Mouse (Mus musculus): ENCODE measurements around the gene Akap13.

Gene Akap13

DNA sequence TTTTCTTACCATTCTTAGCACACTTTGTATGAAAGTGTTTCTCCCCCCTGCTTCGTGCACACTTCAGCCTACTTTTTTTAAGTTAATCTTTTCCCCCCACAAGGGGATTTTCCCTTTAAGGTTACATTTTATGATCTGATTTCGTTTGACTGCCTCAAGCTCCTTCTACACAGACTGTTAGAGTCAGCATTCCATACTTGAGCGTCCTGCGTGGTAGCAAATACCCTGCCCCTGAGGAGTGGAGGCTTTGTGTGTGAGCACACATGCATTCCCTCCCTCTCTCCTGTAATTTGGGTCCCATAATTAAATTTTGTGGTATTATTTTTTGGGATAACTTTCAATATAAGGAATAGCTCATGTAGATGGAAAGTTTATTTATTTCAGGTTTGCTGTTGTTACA lies 103.8 kb downstream of the Akap13 start:
- DNase-seq (ENCODE audit: low spot score): no peak

DNA sequence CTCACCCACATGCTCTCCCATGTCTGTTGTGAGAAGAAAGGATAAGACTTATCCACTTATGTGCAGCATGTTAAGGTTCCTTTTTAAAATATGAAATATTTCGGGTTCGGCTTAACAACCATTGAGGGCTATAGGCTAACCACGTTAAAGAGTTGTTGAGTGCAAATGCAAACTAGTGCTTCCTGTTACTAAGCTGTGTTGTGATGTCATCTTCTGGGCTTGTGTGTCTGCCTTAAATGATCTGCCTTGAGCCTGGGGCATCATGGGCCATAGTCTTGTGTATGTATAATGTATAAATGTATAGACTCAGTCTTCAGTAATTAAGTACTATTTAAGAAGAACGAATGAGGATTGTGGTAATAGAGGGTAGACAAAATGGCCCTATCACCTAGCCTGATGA lies 104.6 kb downstream of the Akap13 start:
- no peak for DNase-seq (ENCODE audit: low spot score)

DNA sequence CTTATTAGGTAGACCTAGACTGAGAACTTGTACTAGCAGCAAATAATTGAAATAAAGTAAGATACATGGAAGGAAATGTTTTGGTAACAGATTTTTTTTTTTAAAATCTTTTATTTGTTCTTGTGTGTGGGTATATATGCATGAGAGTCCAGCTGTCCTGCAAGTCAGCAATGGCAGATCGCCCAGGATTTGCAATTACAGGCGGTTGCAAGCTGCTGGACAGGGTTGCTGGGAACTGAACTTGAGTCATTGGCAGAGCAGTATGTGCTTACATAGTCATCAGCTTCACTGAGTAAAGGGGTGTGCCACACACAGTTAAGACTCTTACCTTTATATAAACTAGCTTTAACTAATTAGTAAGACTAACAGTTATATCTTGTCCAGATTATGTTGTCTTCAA lies 105.2 kb downstream of the Akap13 start:
- no peak for DNase-seq (ENCODE audit: low spot score)

DNA sequence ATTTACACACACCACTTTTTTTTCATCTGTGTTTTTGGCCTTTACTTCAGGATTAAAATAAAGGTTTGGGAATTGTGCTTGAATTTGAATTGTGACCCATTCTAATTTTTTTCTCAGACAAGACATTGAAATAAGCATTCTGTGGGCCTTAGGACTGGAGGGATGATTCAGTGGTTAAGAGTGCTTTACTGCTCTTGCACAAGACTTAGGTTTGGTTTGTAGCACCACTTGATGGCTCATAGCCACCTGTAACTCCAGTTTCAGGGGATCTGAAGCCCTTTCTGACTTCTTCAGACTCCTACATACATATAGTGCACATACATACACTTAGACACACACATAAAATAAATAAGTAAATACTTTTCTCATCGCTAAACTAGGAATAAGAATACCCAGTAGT lies 105.8 kb downstream of the Akap13 start:
- DNase-seq (ENCODE audit: low spot score): no peak

DNA sequence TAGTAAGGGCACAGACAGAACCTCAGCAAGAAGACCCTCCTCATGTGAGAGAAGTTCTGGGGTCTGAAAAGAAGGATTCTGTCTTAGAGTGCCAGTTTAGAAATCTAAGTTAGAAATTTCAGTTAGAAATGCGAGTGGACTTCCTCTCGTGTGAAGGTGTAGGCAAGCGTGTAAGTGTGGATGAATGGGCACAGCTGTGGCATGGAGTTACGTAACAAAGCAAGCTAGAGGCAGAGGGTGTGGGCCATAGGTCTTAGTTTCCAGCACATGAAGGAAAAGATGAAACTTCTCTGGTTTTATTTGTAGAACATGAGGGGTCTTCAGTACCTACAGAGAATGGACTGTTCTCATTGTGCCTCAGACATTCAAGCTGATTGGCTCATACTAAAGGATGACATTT lies 112.9 kb downstream of the Akap13 start:
- no peak for DNase-seq (ENCODE audit: low spot score)

DNA sequence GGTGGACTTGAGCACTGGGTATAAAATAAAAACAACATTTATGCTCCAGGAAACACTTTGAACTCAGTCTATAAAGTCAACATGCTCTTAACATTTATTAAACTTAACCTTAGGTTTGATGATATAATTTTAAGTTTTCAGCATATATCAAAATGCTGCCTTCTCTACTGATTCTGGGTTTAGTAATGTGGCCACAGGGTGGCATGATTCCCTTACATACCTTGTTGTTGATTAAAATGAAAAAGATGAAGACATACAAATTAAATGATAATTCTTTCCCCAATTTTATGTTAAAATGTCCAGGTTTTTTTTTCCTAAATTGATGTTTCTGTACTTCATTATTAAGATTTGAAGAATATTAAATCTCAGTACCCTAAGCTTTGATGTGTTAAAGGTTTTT lies 113.5 kb downstream of the Akap13 start:
- no peak for DNase-seq (ENCODE audit: low spot score)

DNA sequence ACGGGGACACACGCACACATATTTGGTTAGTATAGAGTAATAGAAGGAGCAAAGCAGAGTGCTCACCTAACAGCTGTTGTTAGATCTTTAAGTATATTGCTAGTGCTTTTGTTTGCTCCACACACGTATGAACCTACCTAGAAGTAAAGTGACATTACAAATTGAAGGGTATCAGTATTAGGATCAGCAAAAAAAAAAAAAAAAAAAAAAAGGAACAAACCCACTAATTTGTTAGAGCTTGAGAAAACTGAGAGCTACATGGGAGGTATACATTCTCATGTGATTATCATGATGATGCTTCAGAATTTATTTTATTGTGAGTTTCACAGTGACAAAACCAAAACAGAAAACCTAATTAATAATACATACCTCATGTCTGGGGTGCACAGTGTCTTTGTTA lies 114.9 kb downstream of the Akap13 start:
- DNase-seq (ENCODE audit: low spot score): no peak

DNA sequence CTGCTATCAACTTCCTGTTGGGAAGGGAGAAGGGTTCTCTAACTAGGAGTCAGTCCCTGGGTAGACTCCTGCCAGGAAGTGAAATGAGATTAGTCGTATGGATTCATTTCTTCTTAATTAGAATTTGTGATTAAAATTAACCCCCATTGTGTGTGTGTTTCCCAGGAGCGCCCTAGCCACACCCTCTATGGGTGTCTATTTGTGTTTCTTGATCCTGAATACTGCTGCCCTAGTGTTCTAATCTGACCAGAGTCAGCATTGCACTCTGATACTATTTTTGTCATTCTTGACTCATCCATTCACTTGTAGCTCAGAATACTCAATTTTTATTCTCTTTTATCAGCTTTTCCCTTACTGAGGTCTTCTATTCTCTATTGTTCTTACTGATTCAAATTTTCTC lies 115.7 kb downstream of the Akap13 start:
- DNase-seq (ENCODE audit: low spot score): no peak

DNA sequence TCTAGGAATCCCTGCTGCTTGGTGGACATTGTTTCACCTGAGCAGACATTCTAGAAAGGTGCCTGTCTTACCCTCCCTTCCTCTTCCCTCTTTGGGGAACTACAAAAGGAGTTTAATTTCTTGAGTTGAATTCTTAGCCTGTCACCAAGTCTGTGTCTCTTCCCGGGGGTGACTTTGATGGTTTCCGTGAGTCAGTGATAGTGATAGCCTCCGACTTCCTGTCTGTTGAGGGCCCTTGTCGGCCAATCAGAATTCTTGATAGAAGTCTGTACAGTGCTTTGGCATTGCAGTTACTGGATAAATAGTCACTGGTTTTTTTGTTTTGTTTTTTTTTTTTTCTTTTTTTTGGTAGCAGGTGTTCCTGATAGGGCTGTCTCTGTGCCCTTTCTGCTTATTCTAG lies 116.8 kb downstream of the Akap13 start:
- no peak for DNase-seq (ENCODE audit: low spot score)

DNA sequence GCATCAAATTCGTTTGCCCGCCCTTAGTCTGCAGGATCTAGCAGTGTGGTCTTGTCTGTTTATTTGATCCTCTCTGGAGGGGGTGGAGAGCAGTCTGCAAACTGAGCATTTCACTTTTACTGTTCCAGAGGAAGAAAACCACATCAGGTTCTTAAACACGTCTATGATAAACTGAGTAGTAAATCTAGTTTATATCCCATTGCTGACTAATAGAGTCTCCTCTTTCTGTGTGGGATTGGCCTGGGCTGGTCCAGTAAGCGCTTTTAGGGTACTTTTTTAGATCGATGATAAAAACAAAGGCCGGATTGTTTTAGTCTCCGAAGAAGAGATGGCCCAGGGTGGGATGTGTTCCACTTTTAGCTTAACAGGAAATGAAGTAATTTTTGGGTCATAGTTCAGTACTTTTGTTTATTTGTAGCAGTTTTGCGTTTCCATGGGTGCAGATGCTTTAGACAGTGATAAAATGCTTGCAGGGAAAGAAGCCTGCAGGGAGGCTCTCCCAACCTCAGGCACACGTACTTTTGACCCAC lies 119.9 kb downstream of the Akap13 start:
- no peak for DNase-seq (ENCODE audit: low spot score)

DNA sequence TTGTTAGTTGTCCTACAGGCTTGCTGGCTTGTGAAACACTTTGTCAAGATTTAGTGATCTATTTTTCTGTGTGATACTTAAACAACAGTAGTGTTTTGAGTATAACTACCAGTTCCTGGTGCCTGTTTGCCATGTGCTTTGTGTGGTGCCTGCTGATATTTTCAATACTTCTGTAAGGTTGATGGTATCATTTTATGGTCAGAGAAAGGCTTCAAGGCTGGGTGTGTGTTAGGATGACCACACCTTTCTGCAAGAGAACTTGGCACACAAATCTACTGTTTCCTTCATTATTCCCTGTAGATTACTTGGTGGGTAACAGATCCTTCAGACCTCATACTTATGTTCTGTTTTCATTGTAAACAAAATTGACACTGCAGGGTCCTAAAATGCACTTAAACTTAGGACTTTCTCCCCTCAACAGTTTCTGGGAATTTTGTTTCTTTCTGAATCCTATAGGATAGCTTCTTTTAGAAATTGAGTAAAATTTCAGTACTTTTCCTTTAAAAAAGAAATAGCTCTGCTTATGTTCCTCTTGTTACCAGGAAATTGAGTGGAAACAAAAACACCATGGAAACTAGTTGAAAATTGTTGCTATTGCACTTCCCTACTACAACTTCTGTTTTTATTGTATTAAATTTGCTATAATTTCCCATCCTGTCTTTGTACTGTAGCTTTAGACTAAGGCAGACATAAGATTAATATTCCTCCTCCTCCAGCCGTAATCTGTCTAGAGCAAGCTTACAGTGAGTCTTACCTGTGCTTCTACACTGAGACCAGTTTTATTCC lies 120.7 kb downstream of the Akap13 start:
- no peak for DNase-seq (ENCODE audit: low spot score)

DNA sequence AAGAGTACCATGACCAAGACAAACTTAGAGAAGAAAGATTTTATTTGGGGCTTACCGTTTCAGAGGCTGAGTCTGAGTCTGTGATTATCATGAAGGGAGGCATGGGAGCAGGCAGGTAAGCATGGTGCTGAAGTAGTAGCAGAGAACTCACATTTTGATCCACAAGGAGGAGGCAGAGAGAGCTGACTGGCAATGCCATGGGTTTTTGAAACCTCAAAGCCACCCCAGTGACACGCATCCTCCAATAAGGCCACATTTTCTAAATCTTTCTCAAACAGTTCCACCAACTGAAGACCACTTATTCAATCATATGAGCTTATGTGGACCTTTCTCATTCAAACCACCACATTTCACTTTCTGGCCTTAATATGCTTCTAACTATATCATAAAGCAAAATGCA lies 121.5 kb downstream of the Akap13 start:
- DNase-seq (ENCODE audit: low spot score): no peak

DNA sequence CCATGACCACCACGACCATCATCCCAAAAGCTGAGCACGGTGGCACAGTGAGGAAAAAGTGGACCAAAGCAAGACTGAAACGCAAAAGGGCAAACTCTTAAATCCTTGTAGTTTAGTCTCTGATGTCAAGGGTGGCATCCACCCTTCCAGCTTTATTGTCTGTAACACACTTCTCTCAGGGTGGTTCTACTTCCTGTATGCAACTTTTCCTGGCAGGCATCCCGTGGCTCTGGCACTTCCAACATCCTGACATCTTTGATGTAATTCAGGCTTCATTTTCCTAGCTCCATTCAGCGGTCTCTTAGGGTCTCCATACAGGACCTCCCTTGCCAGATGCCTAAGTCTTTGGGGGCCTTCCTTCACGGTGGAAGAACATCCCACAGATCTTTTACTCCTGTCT lies 122.0 kb downstream of the Akap13 start:
- DNase-seq (ENCODE audit: low spot score): no peak

DNA sequence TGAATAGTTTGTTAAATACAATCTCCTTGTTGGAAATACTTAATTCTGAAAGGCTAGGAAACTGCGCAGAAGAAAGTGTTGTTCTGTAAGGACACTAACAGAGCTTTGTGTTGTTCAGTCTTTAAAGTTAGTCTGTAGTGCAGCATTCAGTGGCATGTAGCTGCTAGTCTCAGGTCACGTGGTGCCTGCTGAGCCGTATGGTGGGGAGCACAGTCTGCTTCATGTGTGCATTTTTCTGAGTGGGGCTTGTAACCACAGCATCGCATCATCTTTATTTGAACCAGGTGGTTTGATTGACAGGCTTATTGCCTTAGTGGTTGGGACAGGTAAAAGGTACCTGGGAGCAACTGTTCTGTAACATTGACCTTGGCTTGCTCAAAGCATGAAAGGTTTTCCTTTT lies 123.3 kb downstream of the Akap13 start:
- DNase-seq (ENCODE audit: low spot score): no peak

DNA sequence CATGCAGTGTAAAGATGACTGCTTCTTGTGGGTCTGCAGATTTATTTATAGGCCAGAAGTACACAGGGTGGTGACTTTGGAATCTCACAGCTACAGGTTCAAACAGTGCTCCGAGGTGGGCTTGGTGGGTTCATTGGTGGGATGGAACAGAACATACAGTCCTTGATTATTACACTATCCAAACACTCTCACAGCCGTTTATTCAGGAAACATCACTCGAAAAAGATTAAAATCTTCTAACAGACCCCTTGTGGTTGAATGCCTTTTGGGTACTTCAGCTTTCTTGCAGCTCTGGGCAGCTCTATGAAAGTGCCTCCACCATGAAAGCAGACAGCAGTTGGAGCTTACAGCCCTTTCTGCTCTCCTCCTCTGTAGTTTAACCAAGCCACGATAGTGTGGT lies 126.8 kb downstream of the Akap13 start:
- no peak for DNase-seq (ENCODE audit: low spot score)

DNA sequence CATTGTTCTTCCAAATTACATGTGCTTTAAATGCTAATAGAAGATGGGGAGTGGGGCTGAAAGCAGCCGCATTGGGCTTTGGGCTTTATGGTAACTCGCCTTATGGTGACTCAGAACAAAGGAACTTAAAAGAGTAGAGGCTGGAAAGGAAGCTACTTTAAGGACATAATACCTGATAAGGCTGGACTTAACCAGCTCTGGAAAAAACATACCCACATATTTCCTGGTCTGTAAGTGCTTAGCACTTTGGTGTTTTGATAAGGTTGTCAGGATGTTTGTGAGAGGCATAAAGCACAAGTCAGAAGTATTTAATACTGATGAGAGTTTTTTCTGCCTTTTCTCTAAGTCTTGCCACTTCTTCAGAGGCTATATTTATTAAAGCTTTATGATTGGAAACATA lies 128.8 kb downstream of the Akap13 start:
- DNase-seq (ENCODE audit: low spot score): no peak

DNA sequence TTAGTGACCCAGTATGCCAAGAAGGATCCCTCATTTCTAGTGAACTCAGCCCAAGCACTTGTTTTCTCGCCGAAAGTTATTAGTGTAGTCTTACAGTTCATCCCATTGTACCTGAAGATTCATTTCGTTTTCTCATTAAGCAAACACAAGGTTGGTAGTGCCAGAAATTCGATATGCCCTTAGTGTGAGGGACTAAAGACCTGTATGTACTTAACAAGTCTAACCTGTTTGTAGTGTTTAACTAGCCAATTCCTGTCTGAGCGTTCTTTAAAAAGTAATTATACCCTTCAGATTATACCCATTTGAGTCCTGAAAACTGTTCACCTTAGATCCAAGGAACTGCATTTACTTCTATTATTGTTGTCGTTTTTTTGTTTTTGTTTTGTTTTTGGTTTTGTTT lies 130.1 kb downstream of the Akap13 start:
- no peak for DNase-seq (ENCODE audit: low spot score)

DNA sequence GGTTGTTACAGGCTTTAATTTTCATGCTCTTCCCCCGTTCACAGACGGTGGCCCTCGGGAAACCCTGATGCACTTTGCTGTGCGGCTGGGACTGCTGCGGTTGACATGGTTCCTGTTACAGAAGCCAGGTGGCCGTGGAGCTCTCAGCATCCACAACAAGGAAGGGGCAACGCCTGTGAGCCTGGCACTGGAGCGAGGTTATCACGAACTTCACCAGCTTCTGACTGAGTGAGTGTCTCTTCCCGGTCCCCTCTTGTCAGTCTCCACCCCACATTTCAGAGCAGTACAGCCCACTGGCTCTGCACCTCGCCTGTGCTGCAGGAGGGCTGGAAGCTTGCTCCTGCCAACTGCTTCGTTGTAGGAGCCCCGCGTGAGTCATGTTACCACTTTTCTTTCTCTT lies 130.8 kb downstream of the Akap13 start:
- DNase-seq (ENCODE audit: low spot score): no peak

DNA sequence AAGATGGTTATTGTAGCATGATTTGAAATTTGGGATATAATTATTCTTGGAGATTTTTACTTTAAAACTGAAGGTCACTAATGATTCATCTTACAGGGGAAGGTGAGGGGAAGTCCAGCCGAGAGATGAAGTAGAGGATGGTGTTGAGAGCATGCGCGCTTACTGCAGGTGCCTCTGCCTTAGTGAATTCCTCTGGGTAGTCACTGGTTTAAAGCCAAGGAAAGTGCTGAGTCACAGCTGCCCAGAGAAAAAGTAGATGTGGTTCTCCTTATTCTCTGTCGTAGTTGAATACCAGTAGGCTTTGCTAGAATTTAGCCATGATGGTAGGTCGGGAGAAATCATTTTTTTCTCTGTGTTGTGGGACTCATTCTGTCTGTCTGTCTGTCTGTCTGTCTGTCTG lies 132.4 kb downstream of the Akap13 start:
- DNase-seq (ENCODE audit: low spot score): no peak

DNA sequence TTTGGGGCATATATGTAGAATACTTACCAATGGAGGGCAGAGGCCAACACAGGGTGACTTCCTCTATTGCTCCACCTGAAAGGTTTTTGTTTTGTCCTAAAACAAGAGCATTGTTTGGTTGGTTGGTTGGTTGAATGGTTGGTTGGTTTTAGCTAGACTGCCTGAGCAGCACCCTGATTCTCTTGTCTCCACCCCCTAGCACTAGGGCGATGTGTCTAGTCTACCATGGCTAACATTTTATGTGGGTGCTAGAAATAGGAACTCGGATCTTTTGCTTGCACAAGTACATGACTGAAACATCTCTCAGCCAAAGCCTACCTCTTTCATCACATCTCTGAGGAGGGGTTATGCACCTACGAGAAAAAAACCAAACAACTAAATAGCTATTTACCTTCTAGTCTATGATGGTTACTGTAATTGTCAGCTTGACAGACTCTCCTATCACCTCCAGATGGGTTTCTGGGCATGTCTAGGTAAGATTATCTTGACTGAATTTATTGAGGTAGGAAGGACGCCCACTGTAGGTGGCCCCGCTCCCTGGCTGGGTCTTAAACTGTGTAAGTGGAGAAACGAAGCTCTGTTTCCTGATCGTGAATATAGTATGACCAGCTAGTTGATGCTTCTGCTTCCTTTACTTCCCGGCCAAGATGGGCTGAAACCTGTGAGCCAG lies 134.1 kb downstream of the Akap13 start:
- no peak for DNase-seq (ENCODE audit: low spot score)

DNA sequence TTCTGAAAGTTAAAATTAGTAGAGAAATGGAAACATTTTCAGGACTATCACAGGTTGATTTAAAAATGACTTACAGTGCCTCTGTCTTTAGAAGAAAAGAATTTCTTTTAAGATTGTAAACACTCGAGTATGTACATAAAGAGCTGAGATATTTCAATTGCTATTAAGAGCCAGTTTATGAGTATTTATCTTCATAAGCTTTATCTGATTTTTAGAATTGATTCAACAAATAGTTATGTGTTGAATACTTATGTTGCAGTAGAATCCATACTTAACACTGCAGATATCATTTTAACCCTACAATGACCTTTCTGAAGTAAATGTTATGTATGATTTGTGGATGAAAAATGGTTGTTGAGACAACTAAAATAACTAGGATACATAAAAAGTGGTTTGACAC lies 136.6 kb downstream of the Akap13 start:
- DNase-seq (ENCODE audit: low spot score): no peak

DNA sequence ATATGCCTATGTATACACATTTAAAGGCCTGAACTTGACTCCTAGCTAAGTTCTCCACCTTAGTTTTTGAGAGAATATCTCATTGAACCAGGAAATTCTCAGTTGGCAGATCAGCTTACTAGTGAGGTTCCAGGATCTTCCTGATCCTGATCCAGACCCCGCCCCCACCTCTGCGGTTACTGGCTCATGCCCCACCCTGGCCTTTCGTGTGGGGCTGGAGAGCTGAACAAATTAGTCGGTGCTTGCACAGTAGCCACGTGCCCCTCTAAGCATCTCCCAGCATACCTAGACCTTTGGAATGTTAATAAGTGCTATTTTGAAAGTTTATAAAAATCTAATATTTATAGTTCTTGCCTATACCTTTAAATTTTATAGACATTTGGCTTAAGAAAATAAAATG lies 139.5 kb downstream of the Akap13 start:
- DNase-seq (ENCODE audit: low spot score): no peak

DNA sequence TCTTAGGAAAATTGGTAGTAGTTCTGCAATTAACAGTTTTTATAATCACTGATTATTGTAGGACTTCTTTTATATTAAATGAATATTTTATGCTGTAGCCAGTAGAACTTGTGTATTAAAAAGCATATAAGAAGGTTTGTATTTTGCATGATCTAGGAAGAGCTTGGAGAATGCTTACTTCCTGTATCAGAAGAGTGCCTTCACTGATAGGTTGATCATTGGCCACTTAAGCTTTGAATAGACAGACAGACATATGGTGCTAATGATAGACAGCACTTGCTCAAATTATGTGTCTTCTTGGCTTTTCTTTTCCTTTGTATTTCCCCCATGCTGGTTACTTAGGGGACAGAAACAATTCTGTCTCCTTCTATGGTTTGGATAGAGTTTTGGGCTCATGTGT lies 139.9 kb downstream of the Akap13 start:
- no peak for DNase-seq (ENCODE audit: low spot score)

Measured in testis, postnatal 14 days (tissue).